Mouse (Mus musculus) erythroblast, adult 5-6 weeks (primary cell): ENCODE results near the gene Nfs1. TPM values are rescaled to one million over a fixed set of nuclear protein-coding genes. Genes with fewer than 3 reads are reported as not detected.
"Not testable (repeated sequence)": the region's sequence is repeated elsewhere in the genome, so short reads cannot be mapped to it uniquely, and the experiment has no call there.

ENCODE experiments used
- ATAC-seq: replicated peaks from 2 replicates; pipeline ENCODE4 v1.8.0; 2016; ENCODE audit warnings: moderate number of reproducible peaks, mild to moderate bottlenecking, moderate TSS enrichment, inconsistent platforms; ENCODE audit not compliant: poor library complexity, low FRiP score, severe bottlenecking
- total RNA-seq, 2 experiments: library from RNA; stranded (forward) in 1 of 2; stranded (reverse) in 1 of 2; fragments of 150-400 nt in 1 of 2; fragments of 200-764, 138-1000 nt in 1 of 2; gene quantifications; 2 replicates each; pipeline versions ENCODE4 v1.2.3 to v1.2.4; 2015 to 2017; ENCODE audit warnings: low replicate concordance in 2 of 2

The Nfs1 gene
- total RNA-seq, 2 experiments from 2014 or later: 6.3 to 13.7 TPM

DNA sequence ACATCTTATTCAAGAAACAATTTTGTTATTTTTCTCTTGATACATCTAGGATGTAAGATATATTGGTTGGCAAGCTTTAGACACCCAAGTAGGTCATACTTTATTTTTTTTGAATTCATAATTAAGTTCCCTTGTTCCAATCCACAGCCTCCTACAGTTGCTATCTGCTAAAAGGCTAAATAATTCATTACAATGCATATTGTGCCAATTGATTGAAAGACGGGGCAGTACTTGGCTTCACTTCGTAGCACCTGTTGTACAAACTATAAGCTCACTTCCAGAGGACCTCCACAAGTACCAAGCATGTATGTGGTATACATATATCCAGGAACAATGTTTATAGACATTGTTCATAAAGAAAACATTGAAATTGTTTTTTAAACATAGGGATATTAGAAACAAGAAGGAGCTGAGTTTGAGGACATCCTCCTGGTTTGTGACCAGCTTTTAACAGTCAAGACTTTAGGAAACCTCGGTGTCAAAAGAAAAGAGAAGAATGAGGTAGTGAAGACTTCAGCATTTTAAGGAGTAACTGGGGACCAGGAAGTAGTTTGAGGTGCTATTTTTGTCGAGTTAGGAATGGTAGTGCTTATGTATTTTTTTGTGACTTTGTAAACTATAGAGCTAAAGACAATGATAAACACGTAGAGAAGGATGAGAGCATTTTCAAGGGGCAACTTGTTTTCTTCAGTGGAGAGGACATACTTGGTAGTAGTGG, 2.4 kb upstream of the Nfs1 start:
- no peak for ATAC-seq

GRCm38 (mm10) chr2:156145486-156146130, 1.6 kb upstream of the Nfs1 start:
- ATAC-seq: no peak

- ATAC-seq: peak; percentile 46
Measured at GRCm38 (mm10) chr2:156143367-156143766, 619 bp downstream of the Nfs1 start.

GRCm38 (mm10) chr2:156142820-156143219, 1.2 kb downstream of the Nfs1 start:
- ATAC-seq: no peak

- no peak for ATAC-seq
Measured at GRCm38 (mm10) chr2:156135695-156136094, 8.3 kb downstream of the Nfs1 start.

DNA sequence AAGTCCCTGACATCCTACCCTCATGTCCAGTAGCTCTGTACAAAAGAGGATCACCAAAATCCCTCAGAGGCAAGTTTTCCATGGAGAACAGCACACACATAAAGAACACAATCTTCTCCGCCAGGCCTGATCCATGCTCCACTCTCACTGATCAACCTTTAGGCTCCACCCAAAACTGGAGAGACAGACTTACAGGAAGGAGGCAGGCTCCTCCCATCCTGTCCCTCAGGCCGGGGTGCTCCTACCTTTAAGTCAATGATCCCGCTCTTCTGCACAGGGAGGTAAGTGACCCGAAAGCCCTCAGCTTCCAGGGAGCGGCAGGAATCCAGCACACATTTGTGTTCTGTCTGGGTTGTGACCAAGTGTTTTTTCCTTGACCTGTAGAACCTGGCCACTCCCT, 9.8 kb downstream of the Nfs1 start:
- ATAC-seq: no peak

DNA sequence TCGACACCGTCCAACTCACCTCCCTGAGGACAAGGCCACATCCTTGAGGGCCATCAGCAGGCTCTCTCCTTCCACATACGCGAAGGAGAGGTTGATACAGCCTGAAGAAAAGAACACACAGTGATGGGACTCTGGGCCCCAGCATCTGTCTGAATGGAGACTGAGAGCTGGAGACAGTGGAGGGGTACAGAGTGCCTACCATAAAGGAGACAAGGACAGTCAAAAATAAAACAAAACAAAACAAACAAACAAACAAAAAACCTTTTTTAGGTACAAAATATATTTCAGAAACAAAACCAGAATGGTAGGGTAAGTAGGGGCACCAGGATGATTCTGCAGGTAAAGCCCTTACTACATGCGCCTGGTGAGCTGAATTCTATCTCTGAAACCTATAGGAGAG, 17.0 kb downstream of the Nfs1 start, which contains the start of gene Gm28036:
Gene Gm28036, minus strand, starts transcription at position 101 of the 400 bp plus-strand sequence.
- ATAC-seq: no peak

- no peak for ATAC-seq
Measured at GRCm38 (mm10) chr2:156123731-156124130, 20.3 kb downstream of the Nfs1 start.

GRCm38 (mm10) chr2:156119566-156119965, 24.4 kb downstream of the Nfs1 start:
- no peak for ATAC-seq

- not testable (repeated sequence) for ATAC-seq
Measured at GRCm38 (mm10) chr2:156112080-156112423, 31.9 kb downstream of the Nfs1 start.

DNA sequence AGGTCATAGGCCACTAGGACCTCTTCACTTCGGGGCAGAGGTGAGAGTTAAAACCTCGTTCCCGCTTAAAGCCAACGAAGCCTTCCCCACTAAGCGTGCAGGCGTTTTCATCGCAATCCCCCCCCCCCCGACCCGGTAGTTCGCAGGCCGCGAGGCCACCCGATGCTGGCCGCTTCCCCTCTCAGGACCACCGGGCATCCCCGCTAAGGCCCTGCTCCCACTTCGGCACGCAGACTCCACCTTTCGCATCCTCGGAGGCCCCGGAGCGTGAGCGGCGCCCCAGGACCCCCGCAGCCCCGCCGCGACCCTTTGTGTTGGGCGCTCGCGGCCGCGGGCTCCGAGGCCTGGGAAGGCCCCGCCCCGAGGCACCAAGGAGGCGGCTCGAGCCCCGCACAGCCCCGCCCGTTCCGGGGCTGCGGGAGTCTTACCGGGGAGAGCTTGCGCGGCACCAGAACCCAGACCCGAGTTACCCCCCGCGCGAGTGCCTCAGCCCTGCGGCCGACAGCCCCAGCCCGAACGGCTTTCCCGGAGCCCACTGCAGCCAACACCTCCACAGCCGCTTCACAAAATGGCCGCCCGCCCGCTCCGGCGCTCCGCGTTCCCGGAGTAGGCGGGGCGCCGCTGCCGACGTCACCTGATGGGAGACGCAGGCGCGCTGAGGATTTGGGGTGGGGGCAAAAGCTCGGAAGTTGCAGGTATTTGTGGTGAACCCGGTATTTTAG, 32.5 kb downstream of the Nfs1 start, which contains the start of the genes Cpne1 and Rbm12:
Gene Cpne1, minus strand, starts transcription at position 608 of the 722 bp plus-strand sequence.
Gene Rbm12, minus strand, starts transcription at position 621 of the 722 bp plus-strand sequence.
- peak; percentile 95 for ATAC-seq

DNA sequence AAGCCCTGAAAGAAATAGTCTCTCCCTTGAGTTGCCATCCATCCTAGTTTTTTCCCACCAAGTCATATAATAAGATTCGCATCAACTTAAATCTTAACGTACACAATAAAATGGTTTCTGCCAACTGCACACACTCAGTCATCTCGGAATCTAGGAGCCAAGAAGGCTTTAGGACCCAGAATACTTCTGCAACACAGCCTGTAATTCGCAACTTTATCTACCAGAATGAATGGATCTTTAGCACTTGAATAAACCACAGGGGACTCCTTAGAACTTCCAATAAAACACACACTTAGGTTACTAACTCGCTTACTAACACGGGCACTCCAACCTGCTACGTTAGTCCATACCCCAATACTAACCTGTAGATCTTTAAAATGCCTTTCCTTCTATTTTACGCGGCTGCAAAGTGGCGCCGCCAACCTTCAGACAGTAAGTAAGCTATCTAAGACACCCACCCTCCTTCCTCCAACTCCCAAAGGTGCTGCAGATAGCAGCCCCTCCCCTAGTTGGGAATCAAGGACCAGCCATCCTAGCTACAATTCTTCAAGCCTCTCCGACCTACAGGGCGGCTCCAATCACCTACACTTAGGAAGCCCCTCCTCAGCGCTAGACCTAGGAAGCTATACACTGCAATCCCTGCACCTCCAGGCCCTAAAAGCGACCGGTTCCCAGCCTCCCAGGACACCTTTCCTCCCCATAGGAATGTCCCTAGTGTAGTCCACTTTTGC, 33.2 kb downstream of the Nfs1 start:
- peak; percentile 59 for ATAC-seq

DNA sequence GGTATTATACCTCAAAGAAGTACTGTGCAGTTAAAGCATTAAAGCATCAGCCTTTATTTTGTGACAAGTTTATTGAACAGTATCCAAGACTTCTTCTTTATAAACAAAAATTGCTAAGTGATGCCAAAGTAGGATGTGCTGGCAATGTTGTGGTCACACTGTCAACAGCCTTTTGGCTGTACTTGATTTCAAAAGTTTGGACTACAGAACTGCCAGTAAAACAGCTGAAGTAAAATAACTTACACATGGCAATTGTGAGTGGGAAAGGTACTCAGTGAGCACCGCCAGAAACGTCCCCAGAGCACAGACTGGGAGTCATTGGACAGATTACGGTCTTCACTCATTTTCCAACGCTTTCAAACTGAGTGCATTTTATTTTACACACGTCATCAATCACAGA, 52.1 kb downstream of the Nfs1 start:
- no peak for ATAC-seq

DNA sequence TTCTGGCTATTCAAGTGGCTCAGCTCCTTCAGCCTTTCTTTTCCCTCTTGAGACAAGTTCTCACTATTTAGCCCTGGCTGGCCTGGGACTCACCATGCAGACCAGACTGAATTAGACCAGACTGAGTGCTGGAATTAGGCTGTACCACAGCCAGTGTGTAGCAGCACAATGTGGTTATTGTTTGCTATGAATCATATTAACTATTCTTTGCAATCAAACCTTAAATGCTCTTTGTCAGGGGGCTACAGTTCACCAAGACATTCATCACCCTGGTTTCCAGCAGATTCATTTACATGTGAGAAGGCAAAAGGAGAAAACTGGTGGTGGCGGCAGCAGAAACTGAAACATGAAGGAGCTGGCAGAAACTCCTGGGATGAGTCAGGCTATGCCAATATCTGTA, 54.2 kb downstream of the Nfs1 start:
- no peak for ATAC-seq

- no peak for ATAC-seq
Measured at GRCm38 (mm10) chr2:156087391-156088110, 56.4 kb downstream of the Nfs1 start.

GRCm38 (mm10) chr2:156084541-156084940, 59.4 kb downstream of the Nfs1 start:
- ATAC-seq: no peak

DNA sequence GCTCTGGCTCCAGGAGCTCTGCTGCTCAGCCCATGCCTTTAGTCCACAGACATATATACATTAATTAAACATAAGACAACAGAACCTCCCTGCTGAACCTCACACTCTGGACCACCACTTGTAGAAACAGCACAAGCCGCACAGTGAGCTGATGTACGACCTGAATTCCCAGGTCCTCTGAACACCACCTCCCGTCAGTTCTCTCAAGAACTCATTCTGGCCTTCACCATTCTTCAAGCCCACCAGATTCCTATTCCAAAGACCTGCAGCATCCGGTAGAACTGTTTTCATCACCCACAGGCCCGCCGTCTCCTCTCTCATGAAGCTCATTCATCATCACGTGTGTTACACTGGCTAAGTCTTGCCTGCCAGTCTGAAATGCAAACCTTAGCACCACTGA, 63.6 kb downstream of the Nfs1 start:
- no peak for ATAC-seq

DNA sequence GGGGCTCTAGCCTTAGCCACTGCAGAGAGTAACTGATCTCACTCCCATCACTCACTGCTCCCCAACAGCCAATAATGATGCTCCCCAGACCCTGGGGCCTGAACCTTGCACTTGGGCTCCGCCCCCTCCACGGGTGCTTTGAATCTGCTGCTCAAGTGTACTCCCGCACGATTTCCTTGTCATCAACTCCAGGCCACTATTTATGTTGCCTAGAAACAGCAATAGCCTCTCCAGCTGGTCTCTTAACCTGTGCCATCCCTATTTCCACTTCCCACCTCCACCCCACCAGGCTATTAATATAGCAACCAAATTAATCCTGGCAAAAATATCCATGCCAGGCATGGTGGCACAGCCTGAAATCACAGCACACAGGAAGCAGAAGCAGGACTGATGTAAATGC, 64.3 kb downstream of the Nfs1 start:
- no peak for ATAC-seq

DNA sequence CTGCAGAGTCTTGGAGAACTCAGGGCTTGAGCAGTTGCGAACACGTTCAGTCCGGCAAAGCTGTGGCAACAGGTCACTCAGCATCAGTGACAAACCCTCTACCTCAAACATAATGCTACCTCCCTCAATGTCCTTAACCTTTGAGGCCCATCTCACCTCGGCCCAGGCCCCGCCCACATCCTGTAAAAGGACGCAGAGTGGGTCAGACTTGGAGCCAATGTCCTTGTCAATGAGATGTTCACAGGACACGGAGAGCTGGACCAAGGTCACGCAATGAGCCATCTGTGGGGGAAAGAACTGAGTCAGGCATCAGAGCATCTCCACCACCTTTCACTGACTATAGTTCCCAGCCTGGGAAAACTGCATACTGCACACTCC, 64.8 kb downstream of the Nfs1 start:
- no peak for ATAC-seq
